In the genomic region with DNA sequence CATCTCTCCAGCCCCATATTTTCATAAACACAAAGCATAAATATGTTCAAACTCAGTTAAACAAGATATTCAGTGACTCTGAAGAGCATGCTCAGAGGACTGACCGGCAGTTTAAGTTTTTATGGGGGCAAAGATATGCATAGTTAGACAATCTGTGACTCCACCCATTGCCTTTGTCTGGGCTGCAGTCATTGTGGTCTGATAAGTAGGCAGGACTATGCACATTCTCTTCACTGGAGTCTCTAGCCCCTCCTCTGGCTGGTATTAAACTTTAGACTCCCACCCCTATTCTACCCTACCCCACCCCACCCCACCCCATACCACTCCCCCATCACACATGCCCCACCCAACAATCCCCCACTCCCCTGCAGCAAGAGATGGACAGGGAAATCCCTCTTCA, we compare ENCODE assay signal across 26 mouse cellular contexts. TPM values are rescaled to one million over a fixed set of nuclear protein-coding genes. Genes with fewer than 3 reads are reported as not detected.
"Had no signal": no experiment of that assay in that cellular context is flagged by ENCODE, and none has a peak within 500 bp of the region (broad histone marks: within the 10 kb centered on the region; RNA-seq: fewer than 3 reads in every experiment).

No protein-coding gene starts in this region.

- H3K9ac ChIP-seq: heart, embryonic 13.5 days; heart, embryonic 15.5 days; hindbrain, embryonic 13.5 days; hindbrain, embryonic 15.5 days; kidney, embryonic 15.5 days; limb, embryonic 12.5 days; liver, embryonic 13.5 days; liver, embryonic 15.5 days had no signal

- DNase-seq: gastrocnemius, adult 2 months; gastrocnemius, postnatal 14 days; gastrocnemius, postnatal 36 days; heart, adult 11 months; heart, adult 2 months; heart, postnatal 14 days; heart, postnatal 36 days; kidney, adult 11 months; kidney, adult 2 months; kidney, adult 9 months; kidney, postnatal 14 days; kidney, postnatal 36 days; layer of hippocampus, adult 9-11 months; liver; liver, embryonic 13.5 days had no signal

- H3K27ac ChIP-seq: gastrocnemius, adult 2 months; heart, adult 2 months; heart, embryonic 13.5 days; heart, embryonic 15.5 days; hindbrain, embryonic 13.5 days; hindbrain, embryonic 15.5 days; hindbrain, postnatal 0 days; kidney, embryonic 15.5 days; kidney, postnatal 0 days; left cerebral cortex, adult 2 months; limb, embryonic 10.5 days; limb, embryonic 12.5 days; liver, embryonic 13.5 days; liver, embryonic 15.5 days had no signal

- H3K4me1 ChIP-seq: liver, embryonic 13.5 days; liver, embryonic 15.5 days had no signal

- H3K36me3 ChIP-seq: heart, embryonic 13.5 days; heart, embryonic 15.5 days; hindbrain, embryonic 13.5 days; hindbrain, embryonic 15.5 days; kidney, embryonic 15.5 days; limb, embryonic 10.5 days; limb, embryonic 12.5 days; liver, embryonic 13.5 days; liver, embryonic 15.5 days had no signal

- H3K9me3 ChIP-seq: heart, embryonic 13.5 days; heart, embryonic 15.5 days; hindbrain, embryonic 13.5 days; hindbrain, embryonic 15.5 days; kidney, embryonic 15.5 days; limb, embryonic 10.5 days; limb, embryonic 12.5 days; liver, embryonic 13.5 days; liver, embryonic 15.5 days had no signal

- H3K4me3 ChIP-seq: gastrocnemius, adult 2 months; heart, adult 2 months; heart, embryonic 13.5 days; heart, embryonic 15.5 days; hindbrain, embryonic 13.5 days; hindbrain, embryonic 15.5 days; kidney, embryonic 15.5 days; left cerebral cortex, adult 2 months; limb, embryonic 10.5 days; limb, embryonic 12.5 days; liver, embryonic 13.5 days; liver, embryonic 15.5 days had no signal

RNA-seq across cellular contexts. Expression of gene Slco4c1, which starts 4.1 kb away (rescaled TPM):
- total RNA-seq: gastrocnemius, adult 2 months; gastrocnemius, postnatal 14 days; gastrocnemius, postnatal 36 days; heart, adult 2 months; heart, postnatal 36 days had no signal
